Mouse (Mus musculus): ENCODE data around the gene Oit1. TPM values are rescaled to one million over a fixed set of nuclear protein-coding genes. Genes with fewer than 3 reads are reported as not detected.

The Oit1 gene
- polyA plus RNA-seq (2012; rRNA removed) = 0.72 and 0.76 TPM in 2 replicates

DNA sequence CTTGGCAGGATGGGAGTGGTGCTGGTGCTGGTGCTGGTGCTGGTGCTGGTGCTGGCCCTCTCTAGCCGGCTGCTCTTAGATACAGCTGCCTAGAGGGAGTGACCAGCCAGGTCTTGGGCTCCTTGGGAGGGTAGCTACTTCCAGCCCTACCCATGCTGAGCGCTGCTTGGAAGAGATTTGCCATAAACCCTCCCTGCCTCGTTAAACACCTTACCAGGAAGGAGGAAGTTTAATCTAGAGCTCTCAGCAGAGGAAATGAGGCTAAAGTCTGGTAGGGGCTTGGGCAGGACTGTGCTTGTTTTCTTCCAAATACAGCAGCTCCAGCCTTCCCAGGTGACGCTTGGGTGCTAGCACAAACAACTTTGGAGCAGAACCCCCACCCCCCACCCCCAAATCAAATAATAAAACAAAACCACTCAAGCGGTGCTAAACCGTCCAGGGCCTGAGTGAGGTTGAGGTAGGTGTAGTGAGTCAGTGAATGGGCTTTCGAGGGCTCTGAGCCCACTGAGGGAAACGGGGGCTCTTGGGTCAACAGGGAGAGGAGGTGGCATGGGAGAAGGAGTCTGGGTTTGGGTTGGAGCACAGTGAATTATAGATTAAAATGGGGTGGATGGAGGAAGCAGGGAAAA lies at the start of gene Oit1:
Gene Oit1, minus strand, starts transcription at position 70 of the 629 bp plus-strand sequence.
- no peak for DNase-seq (ENCODE audit: low read depth)

DNA sequence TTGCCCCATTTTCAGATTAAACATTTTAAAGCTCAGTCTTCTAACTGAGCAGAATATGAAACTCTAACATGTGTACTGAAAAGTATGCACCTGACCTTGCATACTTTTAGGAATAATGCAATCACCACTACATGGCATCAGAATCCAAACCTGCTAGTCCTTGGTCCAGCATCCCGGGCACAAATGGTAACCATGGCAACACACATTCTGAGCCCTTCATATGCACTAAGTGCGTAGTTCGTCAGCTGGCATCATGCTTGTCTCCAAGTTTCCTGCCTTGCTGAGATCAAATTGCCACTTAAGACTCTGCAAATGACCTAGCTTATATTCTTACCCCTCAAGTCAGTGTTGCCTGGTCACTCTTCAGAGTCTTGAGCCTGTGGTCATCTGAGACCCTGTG lies 44.3 kb upstream of the Oit1 start:
- DNase-seq (ENCODE audit: low read depth) = no peak

- DNase-seq (ENCODE audit: low read depth) = no peak
Observed at GRCm38 (mm10) chr14:8421199-8421787, 42.7 kb upstream of the Oit1 start.

DNA sequence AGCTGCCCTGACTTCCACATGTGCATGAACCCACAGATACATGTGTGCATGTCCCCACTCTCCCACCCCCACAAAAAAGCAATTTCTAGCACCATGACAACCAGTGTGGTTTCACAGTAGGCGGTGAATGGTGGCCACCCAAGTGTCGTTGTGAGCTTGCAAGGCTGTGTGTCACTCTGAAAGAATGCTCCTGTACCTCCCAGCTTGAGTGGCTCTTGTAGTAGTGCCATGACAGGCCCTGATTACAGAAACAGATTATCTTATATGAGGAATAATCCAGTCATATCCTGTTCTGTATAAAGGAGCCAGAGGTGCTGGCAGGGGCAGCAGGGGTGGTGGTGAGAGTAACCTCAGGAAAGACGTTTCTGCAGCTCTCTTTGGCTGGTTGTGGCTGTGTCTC lies 40.1 kb upstream of the Oit1 start:
- DNase-seq (ENCODE audit: low read depth) = no peak

DNA sequence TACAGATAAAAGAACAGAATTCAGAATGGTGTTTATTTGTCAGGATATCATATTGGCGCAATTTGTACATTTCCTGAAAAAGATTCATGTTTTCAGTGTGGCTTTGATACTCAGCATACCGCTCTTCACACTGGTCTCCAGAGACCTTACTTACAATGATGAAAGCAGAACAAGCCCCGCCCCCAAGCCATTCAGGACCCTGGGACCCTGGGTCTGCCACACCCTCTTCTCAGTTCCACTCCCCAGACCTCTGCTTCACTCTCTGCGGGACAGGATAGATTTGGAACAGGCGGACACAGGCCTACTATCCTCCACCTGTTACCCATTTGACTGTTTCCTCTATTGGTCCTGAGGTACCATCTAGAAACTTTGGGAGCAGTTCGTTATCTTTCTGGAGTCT lies 27.4 kb upstream of the Oit1 start:
- DNase-seq (ENCODE audit: low read depth) = no peak

- no peak for DNase-seq (ENCODE audit: low read depth)
Observed at GRCm38 (mm10) chr14:8403310-8403709, 24.8 kb upstream of the Oit1 start.

DNA sequence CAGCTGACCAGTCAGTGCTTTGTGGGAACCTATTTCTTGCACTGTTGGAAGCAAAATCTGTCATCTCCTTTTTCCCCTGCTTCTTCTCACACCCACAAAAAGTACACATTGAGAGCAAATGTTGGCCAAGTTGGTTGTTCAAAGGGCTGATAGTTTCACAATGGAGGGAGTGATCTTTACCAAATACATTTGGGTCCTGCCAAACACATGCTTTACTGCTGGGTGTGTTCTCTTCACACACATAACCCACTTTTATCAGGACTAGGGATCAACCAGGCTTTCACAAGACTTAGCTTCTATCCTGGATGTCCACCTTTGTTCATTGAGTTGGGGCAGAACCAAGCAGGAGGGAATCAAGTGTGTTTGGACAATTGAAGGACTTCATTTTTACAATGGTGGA lies 20.0 kb upstream of the Oit1 start:
- DNase-seq (ENCODE audit: low read depth) = no peak

- no peak for DNase-seq (ENCODE audit: low read depth)
Observed at GRCm38 (mm10) chr14:8395690-8396287, 17.2 kb upstream of the Oit1 start.

DNA sequence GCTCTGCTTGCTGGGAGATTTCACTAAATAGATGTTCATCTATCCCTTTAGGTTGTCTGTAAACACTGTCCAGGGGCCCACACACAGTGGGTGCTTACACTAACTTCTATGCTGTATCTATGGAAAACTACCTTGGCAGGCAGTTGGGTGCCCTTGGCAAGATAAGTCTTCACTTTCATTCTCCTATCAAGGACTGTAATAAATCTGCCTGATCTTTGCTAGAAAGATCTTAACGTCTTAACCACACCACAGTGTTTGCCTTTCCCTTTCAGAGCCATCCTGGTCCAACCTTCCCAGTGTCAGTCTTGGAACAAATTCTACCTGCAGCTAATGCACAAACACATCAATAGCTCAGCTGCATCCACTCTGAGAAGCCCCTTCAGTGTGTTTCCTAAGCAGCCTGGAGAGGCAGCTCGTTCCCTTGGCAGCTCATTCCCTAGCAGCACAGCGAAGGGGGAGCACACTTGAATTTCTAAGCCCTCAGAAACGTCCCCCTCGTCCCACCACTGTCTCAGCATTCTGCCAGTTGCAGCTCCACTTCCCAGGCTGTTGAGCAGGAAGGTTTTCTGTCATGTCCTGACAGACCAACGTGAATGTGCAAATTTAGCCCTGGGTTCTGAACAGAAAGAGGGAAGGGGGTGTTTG lies 13.7 kb upstream of the Oit1 start:
- DNase-seq (ENCODE audit: low read depth) = no peak

GRCm38 (mm10) chr14:8369394-8369793 lies 9.2 kb downstream of the Oit1 start:
- no peak for DNase-seq (ENCODE audit: low read depth)

- no peak for DNase-seq (ENCODE audit: low read depth)
Observed at GRCm38 (mm10) chr14:8368900-8369299, 9.7 kb downstream of the Oit1 start.

GRCm38 (mm10) chr14:8367727-8368520 lies 10.6 kb downstream of the Oit1 start:
- DNase-seq (ENCODE audit: low read depth) = no peak

GRCm38 (mm10) chr14:8367121-8367520 lies 11.4 kb downstream of the Oit1 start:
- no peak for DNase-seq (ENCODE audit: low read depth)

DNA sequence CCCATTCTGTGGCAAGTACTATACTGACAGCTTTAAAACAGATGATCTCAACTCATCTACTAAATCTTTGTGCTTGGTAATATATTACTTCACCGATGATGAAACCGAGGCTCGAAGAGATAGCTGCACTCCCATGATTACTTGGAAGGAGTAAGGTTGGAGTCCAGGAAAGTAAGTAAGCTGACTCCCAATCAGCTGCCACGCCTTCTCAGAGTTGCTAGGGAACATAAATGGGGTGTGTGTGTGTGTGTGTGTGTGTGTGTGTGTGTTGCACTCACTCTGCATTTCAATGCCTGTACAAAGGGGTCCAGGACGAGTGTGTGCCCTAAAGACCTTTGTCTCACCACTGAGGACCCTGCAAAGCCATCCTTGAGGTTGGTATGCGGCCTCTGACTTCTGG lies 12.7 kb downstream of the Oit1 start:
- DNase-seq (ENCODE audit: low read depth) = no peak

GRCm38 (mm10) chr14:8356836-8357235 lies 21.7 kb downstream of the Oit1 start:
- no peak for DNase-seq (ENCODE audit: low read depth)

DNA sequence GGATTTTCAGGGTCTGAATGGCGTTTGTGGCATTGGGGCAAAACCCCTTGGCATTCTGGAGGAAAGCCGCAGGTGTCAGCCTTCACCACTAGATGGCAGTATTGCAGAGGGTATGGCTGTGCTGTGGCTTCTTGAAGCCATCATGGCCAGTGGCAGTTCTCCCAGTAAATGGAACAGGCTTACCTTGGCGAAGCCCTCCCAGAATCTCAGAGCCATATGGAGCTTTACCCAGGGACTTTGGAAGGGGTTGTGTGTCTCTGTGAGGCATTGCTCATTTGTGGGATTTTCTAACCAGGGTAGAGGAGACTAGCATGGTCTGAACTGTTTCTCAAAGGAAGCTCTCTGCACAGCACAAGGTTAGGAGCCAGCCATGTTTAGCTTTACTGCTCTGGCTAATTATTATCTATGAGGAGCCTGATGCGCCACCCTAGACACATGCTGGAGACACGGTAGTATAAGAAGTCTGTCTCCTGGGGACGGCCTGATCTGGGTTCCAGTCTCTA lies 22.5 kb downstream of the Oit1 start:
- no peak for DNase-seq (ENCODE audit: low read depth)

DNA sequence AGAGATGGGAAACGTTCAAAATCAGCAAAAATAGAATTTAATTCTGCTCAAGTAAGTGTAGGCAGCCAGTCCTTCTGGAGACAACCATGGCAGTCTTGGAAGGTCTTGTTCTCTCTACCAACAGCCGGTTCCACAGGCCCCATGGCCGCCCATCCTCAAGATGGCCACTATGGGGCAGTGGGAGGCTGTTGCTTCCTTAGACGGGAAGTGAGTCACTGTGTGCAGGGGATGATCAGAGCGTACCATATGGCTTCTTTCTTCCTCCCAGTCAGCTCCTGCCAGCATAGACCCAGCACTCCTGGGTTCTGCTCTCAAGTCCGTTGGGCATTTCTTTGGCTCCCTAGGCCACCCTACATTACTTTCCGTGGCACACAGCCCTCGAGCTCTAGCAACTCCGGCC lies 29.6 kb downstream of the Oit1 start:
- no peak for DNase-seq (ENCODE audit: low read depth)

DNA sequence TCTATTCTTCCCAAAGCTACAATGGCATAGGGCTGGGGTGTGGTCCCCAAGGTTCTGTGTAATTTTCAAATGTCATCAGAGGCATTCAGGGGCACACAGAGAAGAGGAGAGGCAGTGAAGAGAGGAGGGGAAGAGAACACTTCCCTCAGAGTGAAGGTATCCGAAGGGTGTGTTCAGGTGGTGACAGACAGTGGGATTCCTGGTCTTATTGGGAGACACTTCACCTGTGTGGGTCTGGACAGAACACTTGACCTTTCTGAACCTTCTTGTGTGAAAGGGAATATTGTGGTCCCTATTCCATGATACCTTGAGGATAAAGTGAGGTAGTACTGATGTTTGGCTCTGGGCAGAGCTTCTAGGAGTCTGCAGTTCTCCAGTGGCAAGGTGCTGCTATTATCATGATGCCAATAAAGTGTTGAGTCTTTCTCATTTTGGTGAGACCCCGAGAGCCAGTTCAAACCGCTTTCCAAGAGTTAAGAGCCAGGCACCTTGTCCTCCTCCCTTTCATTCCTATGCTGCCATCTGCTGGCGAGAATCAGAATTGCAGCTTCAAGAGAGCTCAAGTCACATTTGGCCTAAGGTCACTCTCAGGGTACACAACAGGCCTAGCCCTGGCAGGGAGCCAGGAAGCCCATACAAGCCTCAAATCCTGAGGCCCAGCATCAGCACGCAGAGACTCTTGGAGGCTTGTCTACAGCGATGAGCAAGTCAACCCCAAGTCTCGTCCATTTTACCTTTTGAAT lies 32.1 kb downstream of the Oit1 start:
- DNase-seq (ENCODE audit: low read depth) = no peak

GRCm38 (mm10) chr14:8345566-8345965 lies 33.0 kb downstream of the Oit1 start:
- no peak for DNase-seq (ENCODE audit: low read depth)

GRCm38 (mm10) chr14:8342509-8343106 lies 35.9 kb downstream of the Oit1 start:
- no peak for DNase-seq (ENCODE audit: low read depth)

DNA sequence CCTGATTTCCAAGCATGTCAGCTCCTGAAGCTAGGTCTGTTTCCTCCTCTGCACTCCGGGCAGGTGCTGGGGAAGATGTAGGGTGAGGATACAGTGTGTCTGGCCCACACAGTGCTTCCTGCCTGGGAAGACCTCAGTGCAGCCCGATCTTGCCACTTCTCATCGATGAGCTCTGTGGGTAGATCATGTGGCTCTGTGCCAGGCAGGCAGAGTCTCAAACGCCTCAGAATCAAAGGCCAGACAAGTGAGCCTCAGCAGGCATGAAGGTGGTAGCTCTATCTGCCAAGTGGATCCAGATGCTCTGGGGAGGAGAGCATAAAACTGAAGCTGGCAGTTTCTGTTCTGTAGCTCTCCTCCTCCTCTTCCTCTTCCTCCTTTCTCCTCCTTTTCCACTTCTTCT lies 38.3 kb downstream of the Oit1 start:
- DNase-seq (ENCODE audit: low read depth) = no peak

Data from gonadal fat pad, adult 2 months (tissue).